Mouse (Mus musculus) spleen, postnatal 0 days (tissue): ENCODE results near the gene Crmp1. TPM values are rescaled to one million over a fixed set of nuclear protein-coding genes. Genes with fewer than 3 reads are reported as not detected.

ENCODE experiments used
- polyA plus RNA-seq: library from polyadenylated mRNA; unstranded; fragments of >200 nt; fragmentation: Nextera tagmentation; extraction: Ambion mirVana; gene quantifications from 2 replicates; pipeline ENCODE4 v1.2.1, GENCODE M21; 2015

The Crmp1 gene
- polyA plus RNA-seq = 0.45 and 0.69 TPM in 2 replicates

GRCm38 (mm10) chr5:37241651-37242151 is at the start of gene Crmp1:
Gene Crmp1 (plus strand): TSS chr5:37241940.

GRCm38 (mm10) chr5:37336485-37337105 is 94.9 kb downstream of the Crmp1 start, which contains the start of gene Evc:
Gene Evc (minus strand): TSS chr5:37336894.

GRCm38 (mm10) chr5:37338288-37338687 is 96.5 kb downstream of the Crmp1 start, which contains the start of gene Evc2:
Gene Evc2 (plus strand): TSS chr5:37338499.

Other genes with a start within 250 kb of the Crmp1 start
- gene Gm1043, start 156.6 kb upstream of the Crmp1 start, polyA plus RNA-seq = 0.02 TPM in 1 of 2 replicates, not detected in the other
- gene Evc, start 95.0 kb downstream of the Crmp1 start, polyA plus RNA-seq = 1.9 and 2.9 TPM in 2 replicates
- gene Evc2, start 96.6 kb downstream of the Crmp1 start, polyA plus RNA-seq = 1.3 and 2.0 TPM in 2 replicates